Mouse (Mus musculus) testis, adult 2 months (tissue): ENCODE measurements around the gene Itga6.

ENCODE experiments used
- CTCF ChIP-seq: fragments of 200-500 bp; IDR thresholded peaks from 2 replicates; pipeline ENCODE4 v1.5.1; 2012; ENCODE audit warnings: low read depth, mild to moderate bottlenecking, inconsistent platforms, low read length, moderate library complexity; ENCODE audit not compliant: control insufficient read depth, insufficient read depth, insufficient replicate concordance
- POLR2A ChIP-seq: fragments of 200-500 bp; IDR thresholded peaks from 2 replicates; pipeline ENCODE4 v1.6.1; 2012; ENCODE audit warnings: low read depth, mild to moderate bottlenecking, inconsistent platforms, low read length, moderate library complexity; ENCODE audit not compliant: control insufficient read depth

DNA sequence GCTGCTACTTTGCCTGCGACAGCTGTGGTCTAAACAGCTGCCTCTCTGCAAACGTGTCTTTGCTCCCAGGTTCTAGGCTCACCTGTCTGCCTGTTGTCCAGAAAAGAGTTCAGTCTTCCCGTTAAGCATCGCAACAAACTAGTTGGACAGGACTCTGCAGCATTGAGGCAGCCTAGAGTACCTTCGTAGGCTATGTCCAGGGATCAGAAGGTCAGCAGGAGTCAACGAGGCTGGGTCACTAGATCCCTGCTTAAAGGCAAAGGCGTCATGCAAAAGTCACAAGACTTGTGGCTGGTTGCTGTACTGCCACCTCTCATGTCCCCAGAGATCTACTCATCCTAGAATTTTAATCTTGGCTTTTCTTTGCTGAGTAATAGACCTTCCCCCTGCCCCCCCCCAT is 2.0 kb upstream of the Itga6 start:
- TF ChIP-seq POLR2A = no peak
- TF ChIP-seq CTCF = no peak
